Mouse (Mus musculus): ENCODE measurements around the gene Kif1a.

DNA sequence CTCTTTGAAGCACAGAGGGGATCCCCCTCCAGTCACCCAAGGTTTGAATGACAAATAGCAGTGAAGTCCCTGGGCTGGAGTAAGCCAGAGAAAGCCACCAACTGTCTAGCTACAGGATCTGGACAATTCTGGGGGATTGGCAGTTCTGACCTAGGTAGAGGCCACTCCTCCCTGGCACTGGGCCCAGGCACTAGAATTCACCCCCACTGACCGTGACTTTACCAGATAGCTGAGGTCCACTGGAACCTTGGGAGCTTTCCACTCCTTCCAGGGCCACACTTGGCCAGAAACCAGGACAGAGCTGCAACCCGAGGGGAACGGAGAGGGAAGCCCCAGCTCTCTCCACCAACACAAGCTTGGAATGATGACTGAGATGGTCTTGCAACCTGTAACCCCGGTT, 92.6 kb downstream of the Kif1a start:
- TF ChIP-seq CTCF (IDR thresholded peaks at IDR 0.05; ENCODE audit: extremely low read depth, insufficient read depth, insufficient read length, insufficient replicate concordance): no peak
- no peak for TF ChIP-seq POLR2A (IDR thresholded peaks at IDR 0.05; ENCODE audit: low read depth, low read length)
